Mouse (Mus musculus) erythroblast, embryonic 14.5 days (primary cell): Measurements from ENCODE around the gene Mpzl3. TPM values are rescaled to one million over a fixed set of nuclear protein-coding genes. Genes with fewer than 3 reads are reported as not detected.

Experiments used
- H3K27me3 ChIP-seq: 2 replicates; pipeline ENCODE4 v1.6.1; 2012; ENCODE audit warnings: inconsistent platforms; ENCODE audit not compliant: control insufficient read depth
- H3K36me3 ChIP-seq: 2 replicates; pipeline ENCODE4 v1.6.1; 2012; ENCODE audit warnings: mild to moderate bottlenecking, inconsistent platforms; ENCODE audit not compliant: control insufficient read depth
- H3K4me1 ChIP-seq: 2 replicates; pipeline ENCODE4 v1.6.1; 2012; ENCODE audit warnings: inconsistent platforms; ENCODE audit not compliant: control insufficient read depth
- H3K4me3 ChIP-seq: replicated peaks from 2 replicates; pipeline ENCODE3; 2012; ENCODE audit warnings: moderate library complexity, mild to moderate bottlenecking, inconsistent platforms
- H3K9me3 ChIP-seq: 2 replicates; pipeline ENCODE4 v1.6.1; 2012; ENCODE audit warnings: low read length, inconsistent platforms, mixed read lengths; ENCODE audit not compliant: control insufficient read depth
- GATA1 ChIP-seq: IDR thresholded peaks from 2 replicates; pipeline ENCODE4 v1.6.1; 2012; ENCODE audit warnings: low read length, inconsistent platforms, mixed read lengths
- TAL1 ChIP-seq: IDR thresholded peaks from 3 replicates; pipeline ENCODE4 v1.6.1; 2012; ENCODE audit warnings: low read length, inconsistent platforms, mixed read lengths
- polyA plus RNA-seq: library from polyadenylated mRNA; stranded (reverse); fragments of >175 nt; gene quantifications from 2 replicates; pipeline ENCODE4 v1.2.3, GENCODE M21; 2012

The Mpzl3 gene
- polyA plus RNA-seq, 1 experiment: not detected

DNA sequence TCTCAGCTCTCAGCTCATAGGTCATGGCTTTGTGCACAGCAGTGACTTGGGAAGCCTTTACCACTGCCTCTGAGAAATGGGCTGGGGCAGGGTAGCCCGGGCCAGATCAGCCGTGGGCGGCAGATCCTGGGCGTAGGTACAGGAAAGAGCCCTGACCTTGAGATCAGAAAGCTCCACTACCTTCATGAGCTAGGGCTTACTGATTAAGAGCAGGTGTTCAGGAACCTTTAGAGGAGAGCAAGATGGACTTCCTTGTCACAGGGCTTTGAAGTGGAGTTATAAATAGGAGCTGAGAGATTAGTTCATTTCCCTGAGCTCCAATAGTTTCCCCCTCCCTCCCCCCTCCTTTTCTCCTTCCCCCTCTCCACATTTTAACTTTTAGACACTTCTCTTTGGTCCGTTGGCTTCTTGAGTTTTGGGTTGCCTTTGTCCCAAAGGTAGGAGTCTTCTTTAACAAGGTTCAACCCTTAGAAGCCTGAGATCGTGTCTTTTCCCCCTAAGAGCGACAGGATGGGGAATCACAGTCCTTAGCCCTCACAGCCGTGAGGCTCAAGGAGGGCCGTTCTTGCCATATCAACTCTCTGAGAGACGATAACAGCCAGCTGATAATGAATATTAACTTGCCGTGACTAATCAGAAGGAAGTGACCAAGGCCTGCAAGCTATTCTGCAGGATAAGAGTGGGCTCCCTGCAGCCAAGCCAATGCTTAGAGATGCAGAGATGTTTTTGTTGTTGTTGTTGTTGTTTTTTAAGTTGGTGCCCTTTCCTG, 48.4 kb downstream of the Mpzl3 start:
- no peaks in the 10 kb centered on the region for H3K9me3 ChIP-seq
- TF ChIP-seq GATA1: no peak
- no peak for TF ChIP-seq TAL1
- H3K4me3 ChIP-seq: no peak overlapping the region
- no peaks in the 10 kb centered on the region for H3K36me3 ChIP-seq
- H3K27me3 ChIP-seq: no peaks in the 10 kb centered on the region
- H3K4me1 ChIP-seq: no peaks in the 10 kb centered on the region

DNA sequence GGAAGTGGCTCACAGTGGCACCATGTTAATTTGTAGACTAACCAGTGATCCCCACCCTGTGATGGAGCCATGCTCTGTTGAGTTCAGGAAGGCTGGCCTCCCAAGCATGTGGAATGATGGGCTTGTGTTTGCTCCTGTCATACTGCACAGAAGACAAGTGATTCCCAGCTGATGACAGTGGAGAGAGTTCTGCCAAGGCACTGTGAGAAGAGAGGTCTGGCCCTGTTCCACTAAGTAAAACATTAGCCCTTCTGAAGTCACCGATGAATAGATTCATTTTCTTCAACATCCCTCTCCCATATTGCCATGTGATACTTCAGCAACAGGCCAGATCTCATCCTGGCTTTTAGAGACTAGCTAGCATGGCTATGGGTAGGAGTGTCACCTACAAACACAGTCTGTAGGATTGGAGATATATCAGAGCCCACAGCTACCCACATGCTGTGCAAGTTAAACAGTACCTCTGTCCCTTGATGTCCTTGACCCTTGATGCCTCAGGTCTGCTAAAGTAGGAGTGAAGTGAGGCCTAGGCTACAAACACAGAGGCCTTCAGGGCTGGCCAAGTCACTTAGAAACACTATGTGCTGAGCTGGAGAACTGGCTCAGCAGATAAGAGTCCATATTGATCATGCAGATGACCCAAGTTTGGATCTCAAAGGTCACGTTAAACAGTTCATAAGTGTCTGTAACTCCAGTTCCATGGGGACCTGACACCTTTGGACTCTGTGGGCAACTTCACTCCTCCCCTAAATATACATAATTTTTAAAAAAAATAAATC, 50.8 kb downstream of the Mpzl3 start:
- Histone ChIP-seq H3K4me3 (no peak overlapping the region), H3K27me3 (no peaks in the 10 kb centered on the region), H3K9me3 (no peaks in the 10 kb centered on the region), H3K36me3 (no peaks in the 10 kb centered on the region), H3K4me1 (no peaks in the 10 kb centered on the region)
- TF ChIP-seq GATA1: no peak
- no peak for TF ChIP-seq TAL1

DNA sequence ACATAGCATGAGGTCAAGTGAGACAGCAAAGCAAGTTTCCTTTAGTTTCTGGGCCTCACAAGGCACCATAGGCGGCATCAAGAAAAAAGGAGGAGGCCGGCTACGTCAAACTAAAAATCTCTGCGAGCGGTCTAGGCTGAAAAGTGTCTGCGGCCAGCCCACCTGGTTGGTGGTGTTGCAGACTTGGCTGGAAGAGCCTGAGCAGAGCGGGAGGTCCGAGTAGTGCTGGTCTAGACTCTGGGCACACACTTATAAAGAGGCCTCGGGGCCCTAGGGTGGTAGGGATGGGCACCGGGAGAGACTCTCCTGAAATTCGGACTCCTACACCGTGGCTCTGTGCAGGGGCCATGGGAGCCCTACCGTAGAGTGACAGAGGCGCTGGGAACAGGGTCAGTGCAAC, 60.7 kb downstream of the Mpzl3 start:
- peaks cover 19% of the 10 kb centered on the region for H3K27me3 ChIP-seq
- TF ChIP-seq GATA1 (no peak), TAL1 (no peak)
- no peaks in the 10 kb centered on the region for H3K4me1 ChIP-seq
- no peaks in the 10 kb centered on the region for H3K36me3 ChIP-seq
- no peak overlapping the region for H3K4me3 ChIP-seq
- H3K9me3 ChIP-seq: no peaks in the 10 kb centered on the region

DNA sequence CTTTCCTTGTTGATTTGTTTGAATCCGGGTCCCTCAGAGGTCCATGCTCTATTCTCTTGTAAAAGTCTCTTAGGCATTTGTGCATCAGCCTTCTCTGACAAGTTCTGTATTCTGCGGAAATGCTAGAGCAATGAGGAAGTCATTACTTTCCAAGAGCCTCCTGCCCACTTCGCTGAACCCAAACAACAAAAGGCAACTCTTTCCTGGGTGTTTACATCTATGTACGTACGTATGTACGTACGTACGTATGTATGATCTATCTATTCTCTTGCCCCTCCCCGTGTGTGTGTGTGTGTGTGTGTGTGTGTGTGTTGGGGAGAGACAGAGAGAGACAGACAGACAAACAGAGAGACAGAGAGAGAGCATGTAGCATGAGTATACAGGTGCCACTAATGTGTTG, 61.8 kb downstream of the Mpzl3 start:
- no peaks in the 10 kb centered on the region for H3K9me3 ChIP-seq
- no peak overlapping the region for H3K4me3 ChIP-seq
- TF ChIP-seq GATA1 (no peak), TAL1 (no peak)
- H3K36me3 ChIP-seq: no peaks in the 10 kb centered on the region
- H3K4me1 ChIP-seq: no peaks in the 10 kb centered on the region
- peaks cover 19% of the 10 kb centered on the region for H3K27me3 ChIP-seq

DNA sequence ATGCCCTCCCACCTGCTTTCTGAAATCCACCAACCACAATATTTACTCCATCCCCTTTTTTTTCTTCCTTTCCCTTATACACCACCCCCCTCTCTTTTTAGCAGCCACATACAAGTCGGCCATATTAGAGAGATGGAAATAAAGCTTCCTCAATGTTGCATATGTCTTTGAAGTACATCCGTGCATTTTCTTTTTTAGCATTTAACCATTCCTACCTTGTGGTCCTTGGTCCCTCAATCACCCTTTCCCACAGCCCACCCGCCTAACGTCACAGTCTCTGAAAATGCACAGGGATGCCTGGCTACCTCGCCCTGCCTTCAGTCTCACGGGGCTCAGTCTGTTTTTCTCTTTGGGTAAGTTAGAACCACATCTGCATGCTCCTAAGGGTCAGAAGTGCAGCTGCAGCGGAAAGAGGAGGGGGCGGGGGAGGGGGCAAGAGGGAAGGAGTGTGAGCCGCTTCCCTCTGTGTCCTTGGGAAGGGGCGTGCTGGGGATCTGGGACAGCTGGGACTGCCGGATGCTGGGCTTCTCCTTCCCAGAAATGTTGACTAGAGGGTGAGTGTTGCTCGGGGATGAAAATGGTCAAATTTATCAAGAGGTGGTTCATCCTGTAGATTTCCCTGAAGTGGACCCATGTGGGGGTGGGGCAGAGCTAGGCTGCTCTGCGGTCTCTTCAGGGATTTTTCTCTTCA, 62.9 kb downstream of the Mpzl3 start, which contains the start of gene Scn2b:
TSS of gene Scn2b (plus strand) at position 42 of the 691 bp plus-strand sequence.
- TF ChIP-seq GATA1 (no peak), TAL1 (no peak)
- H3K9me3 ChIP-seq: no peaks in the 10 kb centered on the region
- no peaks in the 10 kb centered on the region for H3K4me1 ChIP-seq
- H3K4me3 ChIP-seq: peak within 1 kb of the TSS; percentile 30
- no peaks in the 10 kb centered on the region for H3K36me3 ChIP-seq
- H3K27me3 ChIP-seq: peaks cover 19% of the 10 kb centered on the region

DNA sequence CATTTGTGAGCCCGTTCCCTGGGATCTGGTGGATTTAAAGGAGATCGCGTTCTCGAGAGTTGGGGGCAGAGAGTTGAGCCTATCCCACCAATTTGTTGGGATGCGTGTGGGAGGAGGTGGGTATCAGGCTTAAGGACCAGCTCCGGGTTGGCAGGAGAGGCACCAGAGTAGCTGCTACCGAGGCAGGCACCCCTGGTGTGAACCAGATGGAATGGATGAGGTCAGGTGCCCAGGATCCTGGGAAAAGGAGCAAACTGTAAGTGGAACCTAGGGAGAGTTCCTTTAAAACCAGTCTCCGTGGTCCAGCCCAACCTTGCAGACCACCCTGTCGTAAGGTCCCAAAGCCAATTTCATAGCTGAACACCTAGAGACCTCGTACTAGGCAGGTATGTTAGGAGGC, 63.6 kb downstream of the Mpzl3 start:
- H3K4me3 ChIP-seq: no peak overlapping the region
- TF ChIP-seq GATA1: no peak
- no peak for TF ChIP-seq TAL1

DNA sequence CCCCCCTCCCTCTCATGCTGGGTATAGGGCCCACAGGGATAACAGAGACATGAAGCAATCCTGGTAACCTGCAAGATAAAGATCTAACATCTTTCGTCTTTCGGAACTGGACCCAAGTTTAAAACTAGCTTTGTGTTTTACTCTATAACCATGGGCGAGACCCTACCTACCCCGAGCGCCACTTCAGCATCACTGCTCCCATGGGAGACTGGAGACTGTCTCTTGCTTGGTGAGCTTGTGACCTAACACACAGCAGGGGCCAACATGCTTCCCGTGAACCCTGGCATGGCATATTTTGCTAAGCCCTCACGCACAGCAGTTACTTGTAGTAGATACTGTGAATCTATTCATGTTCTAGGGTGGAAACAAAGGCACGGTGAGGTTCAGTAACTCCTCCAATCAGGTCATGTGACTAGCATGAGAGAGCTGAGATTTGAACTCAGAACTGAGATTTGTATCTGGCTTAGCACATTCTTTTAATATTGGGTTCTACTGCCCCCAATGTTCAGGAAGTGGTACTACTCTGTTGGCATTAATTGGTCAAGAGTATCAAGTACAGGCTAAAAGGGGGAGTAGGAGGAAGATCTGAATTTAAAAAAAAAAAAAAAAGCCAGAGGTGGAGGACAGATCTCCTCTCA, 64.4 kb downstream of the Mpzl3 start:
- peaks cover 19% of the 10 kb centered on the region for H3K27me3 ChIP-seq
- H3K36me3 ChIP-seq: no peaks in the 10 kb centered on the region
- no peaks in the 10 kb centered on the region for H3K4me1 ChIP-seq
- TF ChIP-seq TAL1: no peak
- no peak for TF ChIP-seq GATA1
- no peaks in the 10 kb centered on the region for H3K9me3 ChIP-seq
- no peak overlapping the region for H3K4me3 ChIP-seq

More for the DNA sequence above, 63.6 kb downstream of the Mpzl3 start:
- H3K36me3 ChIP-seq: no peaks in the 10 kb centered on the region
- no peaks in the 10 kb centered on the region for H3K9me3 ChIP-seq
- H3K27me3 ChIP-seq: peaks cover 19% of the 10 kb centered on the region
- no peaks in the 10 kb centered on the region for H3K4me1 ChIP-seq

DNA sequence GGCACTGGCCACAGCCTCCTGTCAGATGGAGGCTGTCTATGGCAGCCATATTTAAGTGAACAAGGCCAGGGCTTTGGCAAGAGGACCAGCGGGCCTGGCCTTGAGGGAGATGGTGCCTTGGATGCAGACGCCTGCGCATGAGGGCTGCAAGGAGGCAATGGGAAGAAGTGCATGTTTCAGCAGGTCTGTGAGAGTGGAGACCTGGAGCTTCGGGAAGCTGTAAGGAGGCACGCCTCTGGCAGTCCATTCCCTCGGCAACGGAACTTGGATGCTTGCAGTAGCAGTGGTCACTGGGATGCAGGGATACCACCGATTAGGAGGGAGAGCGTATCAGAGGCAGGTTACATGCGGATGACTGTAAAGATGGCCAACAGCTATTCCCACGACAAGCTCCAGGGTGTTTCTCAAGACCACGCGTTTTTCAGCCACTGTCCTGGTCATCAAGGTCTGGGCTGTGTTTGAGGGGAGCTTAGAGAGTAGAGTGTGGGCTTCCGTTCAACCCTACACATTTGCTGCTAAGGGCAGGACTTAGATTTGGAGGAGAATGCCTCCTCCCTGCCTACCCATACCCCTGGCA, 65.1 kb downstream of the Mpzl3 start:
- H3K36me3 ChIP-seq: no peaks in the 10 kb centered on the region

More for the DNA sequence above, 65.1 kb downstream of the Mpzl3 start:
- Histone ChIP-seq H3K27me3 (peaks cover 16% of the 10 kb centered on the region), H3K9me3 (no peaks in the 10 kb centered on the region), H3K4me3 (no peak overlapping the region), H3K4me1 (no peaks in the 10 kb centered on the region)
- no peak for TF ChIP-seq TAL1
- TF ChIP-seq GATA1: no peak
